Mouse (Mus musculus) T-helper 1 cell (primary cell): Measurements from ENCODE around the gene Gm10665.
"Not testable (repeated sequence)": the region's sequence is repeated elsewhere in the genome, so short reads cannot be mapped to it uniquely, and the experiment has no call there.

Source experiments
- in situ Hi-C: fragments of 300-600 bp; cut with MboI, MseI; formaldehyde crosslinking; loops from one replicate; pipeline ENCODE4 v1.15.1; 2025; ENCODE audit warnings: high pct_unique_total_duplicates

Gm10665 gene

GRCm38 (mm10) chr7:22463975-22464374, at the start of gene Gm10665:
Gm10665 (minus strand) TSS chr7:22464075.
- in situ Hi-C loops = not testable (repeated sequence)

- in situ Hi-C loops = not testable (repeated sequence)
Measured at GRCm38 (mm10) chr7:22499578-22499977, 35.7 kb upstream of the Gm10665 start, which contains the start of gene Vmn1r151. Vmn1r151 (minus strand) TSS chr7:22499678.

GRCm38 (mm10) chr7:22438129-22438528, 25.7 kb downstream of the Gm10665 start, which contains the start of gene Vmn1r149:
Vmn1r149 (minus strand) TSS chr7:22438229.
- in situ Hi-C loops = loop anchor here (10.0 kb wide), 2 partner anchors 347 to 1993 kb away; partner anchors contain the start of gene Vmn1r101

GRCm38 (mm10) chr7:22413283-22413682, 50.6 kb downstream of the Gm10665 start, which contains the start of gene Vmn1r148:
Vmn1r148 (plus strand) TSS chr7:22413583.
- in situ Hi-C loops = loop anchor here (10.0 kb wide), 1 partner anchor 352 kb away; the partner anchor contains the start of gene Vmn1r157
